Comparison of ENCODE assay signal across 19 mouse cellular contexts in the genomic region with DNA sequence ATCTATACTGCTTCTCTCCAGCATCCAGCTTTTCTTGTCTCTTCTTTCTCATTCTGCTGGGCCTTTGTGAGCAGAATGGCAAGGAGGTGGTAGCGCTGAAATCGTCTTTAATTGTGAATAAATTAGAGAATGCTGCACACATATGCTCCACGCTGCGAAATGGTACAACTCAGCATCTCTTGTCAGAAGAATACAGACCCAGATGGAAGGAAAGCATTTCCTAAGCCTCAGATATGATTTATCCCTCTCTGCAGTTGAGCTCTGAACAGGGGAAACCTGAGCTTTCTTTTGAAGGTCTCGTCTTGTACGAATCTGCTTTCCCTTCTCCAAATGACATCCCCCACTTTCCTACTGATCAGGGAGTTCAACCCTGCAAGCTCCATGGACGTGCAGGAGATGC. TPM values are rescaled to one million over a fixed set of nuclear protein-coding genes. Genes with fewer than 3 reads are reported as not detected.
DNase-seq lines count a peak whose midpoint lies in the region; ATAC-seq and TF ChIP-seq lines count a peak whose summit lies in the region.
"Had no signal": no experiment of that assay in that cellular context is flagged by ENCODE, and none has a peak within 500 bp of the region (broad histone marks: within the 10 kb centered on the region; RNA-seq: fewer than 3 reads in every experiment).

No protein-coding gene starts in this region.

- no peak for ATAC-seq in hindbrain, embryonic 15.5 days (ENCODE audit: low FRiP score, low read depth)
- no peak for ATAC-seq in hindbrain, embryonic 12.5 days (ENCODE audit: low FRiP score)
- no peak for ATAC-seq in hindbrain, postnatal 0 days
- ATAC-seq: inflammation-experienced regulatory T-cells, adult 6 months; lung, postnatal 0 days; Patski had no signal

- no peak for TF ChIP-seq POLR2A in thymus, adult 2 months (IDR thresholded peaks at IDR 0.05; ENCODE audit: control insufficient read depth, extremely low read depth, insufficient read depth, low read length, poor library complexity)

- no peak overlapping the region for H3K9ac ChIP-seq in hindbrain, embryonic 15.5 days
- no peak overlapping the region for H3K9ac ChIP-seq in hindbrain, embryonic 12.5 days
- H3K9ac ChIP-seq in hindbrain, postnatal 0 days (replicated peaks; ENCODE audit: low read length) = no peak overlapping the region
- H3K9ac ChIP-seq: limb, embryonic 13.5 days; liver, embryonic 15.5 days had no signal

- 64% methylated on average over 7 of the region's 7 CpGs for WGBS in hindbrain, embryonic 15.5 days
- 66% methylated on average over 7 of the region's 7 CpGs for WGBS in hindbrain, embryonic 12.5 days
- WGBS in hindbrain, postnatal 0 days = 62% methylated on average over 7 of the region's 7 CpGs
- WGBS in thymus, adult 2 months = 87% methylated on average over 7 of the region's 7 CpGs
- 77% methylated on average over 7 of the region's 7 CpGs for WGBS in embryonic facial prominence, embryonic 10.5 days

- H3K9me3 ChIP-seq in hindbrain, embryonic 15.5 days = no peaks in the 10 kb centered on the region
- H3K9me3 ChIP-seq in hindbrain, embryonic 12.5 days (replicated peaks) = no peaks in the 10 kb centered on the region
- no peaks in the 10 kb centered on the region for H3K9me3 ChIP-seq in hindbrain, postnatal 0 days (ENCODE audit: low read length)
- no peaks in the 10 kb centered on the region for H3K9me3 ChIP-seq in embryonic facial prominence, embryonic 10.5 days
- H3K9me3 ChIP-seq: limb, embryonic 13.5 days; liver, embryonic 15.5 days had no signal

- H3K4me1 ChIP-seq in hindbrain, embryonic 15.5 days (replicated peaks) = peaks cover 16% of the 10 kb centered on the region
- peaks cover 5% of the 10 kb centered on the region; the same call in 1 of the 2 replicates for H3K4me1 ChIP-seq in hindbrain, embryonic 12.5 days
- 0 out of 2 replicates have a peak, but pooled peaks cover 4% of the 10 kb centered on the region for H3K4me1 ChIP-seq in hindbrain, postnatal 0 days (ENCODE audit: insufficient read depth, low read length)
- no peaks in the 10 kb centered on the region for H3K4me1 ChIP-seq in thymus, adult 2 months (replicated peaks; ENCODE audit: control insufficient read depth, insufficient read depth, low read length)
- peaks cover 28% of the 10 kb centered on the region for H3K4me1 ChIP-seq in embryonic facial prominence, embryonic 10.5 days
- H3K4me1 ChIP-seq: liver, embryonic 15.5 days had no signal

- H3K4me2 ChIP-seq in hindbrain, embryonic 15.5 days = no peak overlapping the region
- no peak overlapping the region for H3K4me2 ChIP-seq in hindbrain, embryonic 12.5 days (replicated peaks)
- no peak overlapping the region for H3K4me2 ChIP-seq in hindbrain, postnatal 0 days (ENCODE audit: low read depth, low read length)
- H3K4me2 ChIP-seq: limb, embryonic 13.5 days; liver, embryonic 15.5 days had no signal

- H3K4me3 ChIP-seq in hindbrain, embryonic 15.5 days = no peak overlapping the region
- H3K4me3 ChIP-seq in hindbrain, embryonic 12.5 days = no peak overlapping the region
- no peak overlapping the region for H3K4me3 ChIP-seq in hindbrain, postnatal 0 days (ENCODE audit: low read length)
- no peak overlapping the region for H3K4me3 ChIP-seq in thymus, adult 2 months (ENCODE audit: control insufficient read depth, insufficient read depth, low read length)
- no peak overlapping the region for H3K4me3 ChIP-seq in embryonic facial prominence, embryonic 10.5 days
- H3K4me3 ChIP-seq: limb, embryonic 13.5 days; liver, embryonic 15.5 days had no signal

- TF ChIP-seq CTCF in hindbrain, postnatal 0 days (IDR thresholded peaks at IDR 0.05; ENCODE audit: low read depth) = no peak
- no peak for TF ChIP-seq CTCF in thymus, adult 2 months (IDR thresholded peaks at IDR 0.05; ENCODE audit: borderline replicate concordance, control insufficient read depth, extremely low read depth, insufficient read depth, low read length, poor library complexity)

- no peaks in the 10 kb centered on the region for H3K27me3 ChIP-seq in hindbrain, embryonic 15.5 days
- no peaks in the 10 kb centered on the region for H3K27me3 ChIP-seq in hindbrain, embryonic 12.5 days
- no peaks in the 10 kb centered on the region for H3K27me3 ChIP-seq in hindbrain, postnatal 0 days (ENCODE audit: insufficient read depth, low read length)
- no peaks in the 10 kb centered on the region for H3K27me3 ChIP-seq in thymus, adult 2 months (ENCODE audit: control insufficient read depth, insufficient read depth, low read length)
- H3K27me3 ChIP-seq in embryonic facial prominence, embryonic 10.5 days (replicated peaks; ENCODE audit: low read depth, poor library complexity, severe bottlenecking) = no peaks in the 10 kb centered on the region
- H3K27me3 ChIP-seq: limb, embryonic 13.5 days; liver, embryonic 15.5 days had no signal

- H3K36me3 ChIP-seq in hindbrain, embryonic 15.5 days = 0 out of 2 replicates have a peak, but pooled peaks cover 5% of the 10 kb centered on the region
- H3K36me3 ChIP-seq in hindbrain, embryonic 12.5 days = no peaks in the 10 kb centered on the region
- no peaks in the 10 kb centered on the region for H3K36me3 ChIP-seq in hindbrain, postnatal 0 days (ENCODE audit: insufficient read depth, low read length)
- H3K36me3 ChIP-seq in thymus, adult 2 months (ENCODE audit: control insufficient read depth, insufficient read depth, low read length) = no peaks in the 10 kb centered on the region
- H3K36me3 ChIP-seq in embryonic facial prominence, embryonic 10.5 days (replicated peaks) = no peaks in the 10 kb centered on the region
- H3K36me3 ChIP-seq: limb, embryonic 13.5 days; liver, embryonic 15.5 days had no signal

- DNase-seq in right cerebral cortex, adult 18-20 months = peak; percentile 26
- DNase-seq in right cerebral cortex, postnatal 14 days = no peak
- no peak for DNase-seq in hindbrain, postnatal 0 days (ENCODE audit: low spot score)
- no peak for DNase-seq in thymus, postnatal 10 days (ENCODE audit: low spot score in 2 of 2)
- DNase-seq in thymus, adult 2 months = no peak
- no peak for DNase-seq in embryonic facial prominence, embryonic 10.5 days (ENCODE audit: low spot score)
- DNase-seq: cerebellum, adult 8-10 months; gastrocnemius, postnatal 25 days; kidney, adult 9 months; thymus, postnatal 14 days had no signal

- H3K27ac ChIP-seq in hindbrain, embryonic 15.5 days (replicated peaks) = 0 out of 2 replicates have a peak overlapping the region, but pooled peaks have one; percentile 33
- no peak overlapping the region for H3K27ac ChIP-seq in hindbrain, embryonic 12.5 days
- peak overlapping the region; percentile 41; the same call in 1 of the 2 replicates for H3K27ac ChIP-seq in hindbrain, postnatal 0 days
- no peak overlapping the region for H3K27ac ChIP-seq in thymus, adult 2 months (ENCODE audit: control insufficient read depth, insufficient read depth, low read length)
- no peak overlapping the region for H3K27ac ChIP-seq in embryonic facial prominence, embryonic 10.5 days (replicated peaks)
- H3K27ac ChIP-seq: limb, embryonic 13.5 days; liver, embryonic 15.5 days had no signal

RNA-seq across cellular contexts. Expression of gene Cttnbp2, which starts 48.4 kb away (rescaled TPM):
- polyA plus RNA-seq in hindbrain, embryonic 15.5 days (2015; fragmentation: Nextera tagmentation; extraction: Ambion mirVana) = 50.7 and 52.4 TPM in 2 replicates
- polyA plus RNA-seq in hindbrain, embryonic 12.5 days (2016; fragmentation: Nextera tagmentation; extraction: Ambion mirVana) = 36.7 and 40.0 TPM in 2 replicates
- total RNA-seq in hindbrain, postnatal 0 days (2014; rRNA removed) = 23.1 and 24.0 TPM in 2 replicates
- polyA plus RNA-seq in hindbrain, postnatal 0 days (2015; fragmentation: Nextera tagmentation; extraction: Ambion mirVana) = 30.8 and 37.6 TPM in 2 replicates
- 0.49 and 0.51 TPM in 2 replicates for polyA plus RNA-seq in thymus, adult 2 months (2012; rRNA removed)
- 10.9 and 14.9 TPM in 2 replicates for polyA plus RNA-seq in embryonic facial prominence, embryonic 10.5 days (2016; fragmentation: Nextera tagmentation; extraction: Ambion mirVana)
- total RNA-seq: megakaryocyte progenitor cell, adult 5-6 weeks had no signal
- polyA plus RNA-seq: C2C12 had no signal

Comparison
In these comparisons a context has a peak if more than half of its experiments do, and no peak if none do; other contexts are left out.
1. H3K27ac ChIP-seq: peak in hindbrain, embryonic 15.5 days (single experiment) and hindbrain, postnatal 0 days (single experiment); none in hindbrain, embryonic 12.5 days (single experiment), thymus, adult 2 months (single experiment) and embryonic facial prominence, embryonic 10.5 days (single experiment).